In genomic region chr4:124149771-124150451, GRCm38 (mm10) we compare ENCODE assay signal across 10 mouse cellular contexts.
DNase-seq lines count a peak whose midpoint lies in the region; ATAC-seq lines count a peak whose summit lies in the region.
"Had no signal": no experiment of that assay in that cellular context is flagged by ENCODE, and none has a peak within 500 bp of the region (broad histone marks: within the 10 kb centered on the region; RNA-seq: fewer than 3 reads in every experiment).

No protein-coding gene starts in this region.

- no peak overlapping the region for H3K27ac ChIP-seq in intestine, embryonic 14.5 days (ENCODE audit: low read depth)
- H3K27ac ChIP-seq in intestine, embryonic 16.5 days (ENCODE audit: low read length) = no peak overlapping the region
- H3K27ac ChIP-seq in hindbrain, embryonic 13.5 days = peak overlapping the region; percentile 35; the same call in 1 of the 2 replicates
- no peak overlapping the region for H3K27ac ChIP-seq in midbrain, embryonic 16.5 days (ENCODE audit: low read length)

- H3K4me1 ChIP-seq in intestine, embryonic 14.5 days (replicated peaks; ENCODE audit: control insufficient read depth, insufficient read depth, low read length) = 0 out of 2 replicates have a peak, but pooled peaks cover 2% of the 10 kb centered on the region
- no peaks in the 10 kb centered on the region for H3K4me1 ChIP-seq in intestine, embryonic 16.5 days (ENCODE audit: control insufficient read depth, insufficient read depth, low read length)
- H3K4me1 ChIP-seq in hindbrain, embryonic 13.5 days (replicated peaks) = peaks cover 24% of the 10 kb centered on the region
- peaks cover 10% of the 10 kb centered on the region; the same call in 1 of the 2 replicates for H3K4me1 ChIP-seq in midbrain, embryonic 16.5 days (ENCODE audit: control insufficient read depth, insufficient read depth, low read length)

- no peak for ATAC-seq in intestine, embryonic 14.5 days (replicated peaks; ENCODE audit: low FRiP score, low TSS enrichment, low read depth)
- ATAC-seq in intestine, embryonic 16.5 days = no peak
- ATAC-seq in hindbrain, embryonic 13.5 days (ENCODE audit: low FRiP score) = no peak
- ATAC-seq in midbrain, embryonic 16.5 days = peak; percentile 48; the same call in 1 of the 2 replicates
- ATAC-seq in erythroid progenitor cell, adult 5-6 weeks (replicated peaks; ENCODE audit: low FRiP score, poor library complexity, severe bottlenecking) = no peak

- no peaks in the 10 kb centered on the region for H3K9me3 ChIP-seq in intestine, embryonic 14.5 days (ENCODE audit: control insufficient read depth, low read length)
- H3K9me3 ChIP-seq in intestine, embryonic 16.5 days (ENCODE audit: control insufficient read depth, low read length) = no peaks in the 10 kb centered on the region
- no peaks in the 10 kb centered on the region for H3K9me3 ChIP-seq in hindbrain, embryonic 13.5 days
- H3K9me3 ChIP-seq in midbrain, embryonic 16.5 days (replicated peaks; ENCODE audit: control insufficient read depth, low read length, poor library complexity, severe bottlenecking) = no peaks in the 10 kb centered on the region
- H3K9me3 ChIP-seq: G1E had no signal

- intact Hi-C loops in left cerebral cortex, postnatal 25 days (cut with DNase I) = loop anchor here (10.0 kb wide), 1 partner anchor 425 kb away; no protein-coding TSS in a partner anchor

- H3K4me3 ChIP-seq in intestine, embryonic 14.5 days (ENCODE audit: low read depth, low read length) = no peak overlapping the region
- H3K4me3 ChIP-seq in intestine, embryonic 16.5 days (ENCODE audit: low read length) = no peak overlapping the region
- peak overlapping the region; percentile 3; the same call in 1 of the 2 replicates for H3K4me3 ChIP-seq in hindbrain, embryonic 13.5 days
- H3K4me3 ChIP-seq in midbrain, embryonic 16.5 days (ENCODE audit: low read depth, low read length) = no peak overlapping the region

- DNase-seq in intestine, embryonic 14.5 days (ENCODE audit: low spot score) = no peak
- DNase-seq in embryo, embryonic 9.5 days (ENCODE audit: extremely low spot score) = peak; percentile 65
- no peak for DNase-seq in left cerebral cortex, postnatal 25 days (ENCODE audit: low spot score in 2 of 2)
- no peak for DNase-seq in right cerebral cortex, postnatal 25 days
- DNase-seq: lung, postnatal 14 days had no signal

- no peaks in the 10 kb centered on the region for H3K36me3 ChIP-seq in intestine, embryonic 14.5 days (ENCODE audit: control insufficient read depth, insufficient read depth, low read length)
- no peaks in the 10 kb centered on the region for H3K36me3 ChIP-seq in intestine, embryonic 16.5 days (ENCODE audit: control insufficient read depth, insufficient read depth, low read length)
- no peaks in the 10 kb centered on the region for H3K36me3 ChIP-seq in hindbrain, embryonic 13.5 days
- no peaks in the 10 kb centered on the region for H3K36me3 ChIP-seq in midbrain, embryonic 16.5 days (ENCODE audit: control insufficient read depth, insufficient read depth, low read length)
- H3K36me3 ChIP-seq: G1E had no signal

- 0 out of 2 replicates have a peak, but pooled peaks cover 3% of the 10 kb centered on the region for H3K27me3 ChIP-seq in intestine, embryonic 14.5 days (replicated peaks; ENCODE audit: control insufficient read depth, insufficient read depth, low read length)
- H3K27me3 ChIP-seq in intestine, embryonic 16.5 days (replicated peaks; ENCODE audit: control insufficient read depth, insufficient read depth, low read length) = no peaks in the 10 kb centered on the region
- H3K27me3 ChIP-seq in hindbrain, embryonic 13.5 days = peaks cover 46% of the 10 kb centered on the region
- H3K27me3 ChIP-seq in midbrain, embryonic 16.5 days (ENCODE audit: control insufficient read depth, insufficient read depth, low read depth, low read length) = no peaks in the 10 kb centered on the region

- peak overlapping the region; percentile 34 for H3K4me2 ChIP-seq in intestine, embryonic 14.5 days (ENCODE audit: low read length)
- H3K4me2 ChIP-seq in intestine, embryonic 16.5 days (ENCODE audit: low read depth, low read length) = no peak overlapping the region; the same call in 1 of the 2 replicates
- H3K4me2 ChIP-seq in hindbrain, embryonic 13.5 days = peak overlapping the region; percentile 46
- peak overlapping the region; percentile 11 for H3K4me2 ChIP-seq in midbrain, embryonic 16.5 days (ENCODE audit: low read length)

- no peak overlapping the region for H3K9ac ChIP-seq in intestine, embryonic 14.5 days (ENCODE audit: low read length)
- no peak overlapping the region for H3K9ac ChIP-seq in intestine, embryonic 16.5 days (ENCODE audit: low read depth, low read length)
- H3K9ac ChIP-seq in hindbrain, embryonic 13.5 days = peak overlapping the region; percentile 51; the same call in 1 of the 2 replicates
- H3K9ac ChIP-seq in midbrain, embryonic 16.5 days (ENCODE audit: low read depth, low read length) = peak overlapping the region; percentile 23; the same call in 1 of the 2 replicates

- whole genome bisulfite sequencing in intestine, embryonic 14.5 days = 9% methylated on average over 16 of the region's 16 CpGs
- 10% methylated on average over 16 of the region's 16 CpGs for WGBS in intestine, embryonic 16.5 days
- WGBS in hindbrain, embryonic 13.5 days = 4% methylated on average over 16 of the region's 16 CpGs
- 4% methylated on average over 16 of the region's 16 CpGs for WGBS in midbrain, embryonic 16.5 days

Comparison
In these comparisons a context has a peak if more than half of its experiments do, and no peak if none do; other contexts are left out.
1. H3K9ac ChIP-seq: peak in hindbrain, embryonic 13.5 days (single experiment) and midbrain, embryonic 16.5 days (single experiment); none in intestine, embryonic 14.5 days (single experiment) and intestine, embryonic 16.5 days (single experiment).